Mouse (Mus musculus) kidney, postnatal 0 days (tissue): ENCODE measurements around the gene Pex19. TPM values are rescaled to one million over a fixed set of nuclear protein-coding genes. Genes with fewer than 3 reads are reported as not detected.

Source experiments
- ATAC-seq: fragments of 200-750 bp; cut with Nextera tagmentation; replicated peaks from 2 replicates; pipeline ENCODE4 v1.8.0; 2017; ENCODE audit warnings: low read depth, moderate number of reproducible peaks, moderate TSS enrichment, moderate library complexity; ENCODE audit not compliant: low FRiP score
- DNase-seq: peaks from one replicate; pipeline ENCODE4 v3.0.0-alpha.2; 2016; ENCODE audit warnings: low spot score
- H3K27ac ChIP-seq: fragments of 300-500 bp; sonication (generic); 2 replicates; pipeline ENCODE4 v1.5.1; 2014; ENCODE audit warnings: mild to moderate bottlenecking
- H3K27me3 ChIP-seq: fragments of 300-500 bp; sonication (generic); 2 replicates; pipeline ENCODE4 v1.6.1; 2014; ENCODE audit warnings: low read length, mixed read lengths; ENCODE audit not compliant: insufficient read depth
- H3K36me3 ChIP-seq: fragments of 300-500 bp; sonication (generic); 2 replicates; pipeline ENCODE4 v1.6.1; 2014; ENCODE audit warnings: low read length, mixed read lengths; ENCODE audit not compliant: insufficient read depth
- H3K4me1 ChIP-seq: fragments of 300-500 bp; sonication (generic); replicated peaks from 2 replicates; pipeline ENCODE4 v1.6.1; 2014; ENCODE audit warnings: antibody characterized with exemption, low read length, mixed read lengths; ENCODE audit not compliant: insufficient read depth
- H3K4me2 ChIP-seq: fragments of 300-500 bp; sonication (generic); 2 replicates; pipeline ENCODE4 v1.6.1; 2014; ENCODE audit warnings: mild to moderate bottlenecking, low read length, moderate library complexity, mixed read lengths
- H3K4me3 ChIP-seq: fragments of 300-500 bp; sonication (generic); replicated peaks from 2 replicates; pipeline ENCODE4 v1.5.1; 2014; ENCODE audit warnings: low read depth, low read length
- H3K9ac ChIP-seq: fragments of 300-500 bp; sonication (generic); 2 replicates; pipeline ENCODE4 v1.6.1; 2014; ENCODE audit warnings: low read depth, low read length
- H3K9me3 ChIP-seq: fragments of 300-500 bp; sonication (generic); replicated peaks from 2 replicates; pipeline ENCODE4 v1.6.1; 2016; ENCODE audit warnings: low read length, inconsistent platforms, mixed read lengths
- CTCF ChIP-seq: IDR thresholded peaks from 2 replicates; pipeline ENCODE4 v1.5.1; 2016; ENCODE audit warnings: antibody characterized with exemption, low read depth, mild to moderate bottlenecking, moderate library complexity
- WGBS: fragments of 180-500 bp; shearing (Covaris S2); extraction: QIAGEN DNeasy Blood & Tissue Kit; methylation state at CpG from one replicate; pipeline ENCODE4 v1.1.7; 2014; 5-methylcytosine and 5-hydroxymethylcytosine counted together
- polyA plus RNA-seq: library from polyadenylated mRNA; unstranded; fragments of >200 nt; fragmentation: Nextera tagmentation; extraction: Ambion mirVana; gene quantifications from 2 replicates; pipeline ENCODE4 v1.2.1, GENCODE M21; 2015

Gene Pex19
- polyA plus RNA-seq, 1 experiment from 2014 or later = 133 TPM

GRCm38 (mm10) chr1:172116948-172117347, 9.6 kb upstream of the Pex19 start:
- H3K4me1 ChIP-seq = no peaks in the 10 kb centered on the region
- no peak overlapping the region for H3K9ac ChIP-seq
- DNase-seq (no peak), ATAC-seq (no peak)
- H3K27ac ChIP-seq = no peak overlapping the region
- H3K27me3 ChIP-seq = no peaks in the 10 kb centered on the region
- no peak for TF ChIP-seq CTCF
- no peaks in the 10 kb centered on the region for H3K9me3 ChIP-seq
- no peak overlapping the region for H3K4me2 ChIP-seq
- H3K4me3 ChIP-seq = no peak overlapping the region
- peaks cover 85% of the 10 kb centered on the region for H3K36me3 ChIP-seq
- 92% methylated on average over 5 of the region's 5 CpGs for WGBS

DNA sequence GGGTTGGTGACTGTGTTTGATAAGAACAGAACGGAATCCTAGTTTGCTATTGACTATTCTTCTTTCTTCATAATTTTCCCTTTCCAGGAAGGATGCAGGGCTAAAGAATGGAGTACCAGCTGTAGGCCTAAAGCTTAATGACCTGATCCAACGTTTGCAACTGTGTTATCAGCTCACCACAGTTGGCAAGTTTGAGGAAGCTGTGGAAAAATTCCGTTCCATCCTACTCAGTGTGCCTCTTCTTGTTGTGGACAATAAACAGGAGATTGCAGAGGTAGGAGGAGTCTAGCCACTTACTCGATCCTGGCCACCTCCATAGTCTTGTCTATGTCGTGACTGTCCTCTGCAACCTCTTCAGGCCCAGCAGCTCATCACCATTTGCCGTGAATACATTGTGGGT, 7.5 kb upstream of the Pex19 start:
- TF ChIP-seq CTCF = no peak
- H3K27ac ChIP-seq = no peak overlapping the region
- H3K9ac ChIP-seq = no peak overlapping the region
- no peak overlapping the region for H3K4me2 ChIP-seq
- DNase-seq (no peak), ATAC-seq (no peak)
- H3K4me3 ChIP-seq = no peak overlapping the region
- H3K27me3 ChIP-seq = no peaks in the 10 kb centered on the region
- WGBS = 80% methylated on average over 6 of the region's 6 CpGs
- H3K9me3 ChIP-seq = no peaks in the 10 kb centered on the region
- no peaks in the 10 kb centered on the region for H3K4me1 ChIP-seq
- H3K36me3 ChIP-seq = peaks cover 87% of the 10 kb centered on the region

GRCm38 (mm10) chr1:172119720-172120119, 6.8 kb upstream of the Pex19 start:
- Histone ChIP-seq H3K36me3 (peaks cover 81% of the 10 kb centered on the region), H3K27me3 (no peaks in the 10 kb centered on the region), H3K4me1 (no peaks in the 10 kb centered on the region), H3K4me2 (no peak overlapping the region), H3K9me3 (no peaks in the 10 kb centered on the region), H3K9ac (no peak overlapping the region), H3K27ac (no peak overlapping the region), H3K4me3 (no peak overlapping the region)
- 42% methylated on average over 3 of the region's 3 CpGs for WGBS
- ATAC-seq = no peak
- TF ChIP-seq CTCF = peak; percentile 81
- DNase-seq = peak; percentile 83

GRCm38 (mm10) chr1:172122671-172123070, 3.9 kb upstream of the Pex19 start:
- Histone ChIP-seq H3K9ac (no peak overlapping the region), H3K36me3 (peaks cover 51% of the 10 kb centered on the region)
- TF ChIP-seq CTCF = no peak

GRCm38 (mm10) chr1:172124572-172124971, 2.0 kb upstream of the Pex19 start:
- no peak overlapping the region for H3K4me3 ChIP-seq
- ATAC-seq (no peak), DNase-seq (no peak)
- peaks cover 43% of the 10 kb centered on the region for H3K36me3 ChIP-seq
- no peak for TF ChIP-seq CTCF
- peaks cover 10% of the 10 kb centered on the region; the same call in 1 of the 2 replicates for H3K4me1 ChIP-seq
- H3K4me2 ChIP-seq = no peak overlapping the region
- no peak overlapping the region for H3K27ac ChIP-seq
- H3K27me3 ChIP-seq = no peaks in the 10 kb centered on the region
- no peaks in the 10 kb centered on the region for H3K9me3 ChIP-seq
- WGBS = 76% methylated on average over 6 of the region's 6 CpGs
- H3K9ac ChIP-seq = no peak overlapping the region

More at GRCm38 (mm10) chr1:172122671-172123070, 3.9 kb upstream of the Pex19 start:
- Histone ChIP-seq H3K9me3 (no peaks in the 10 kb centered on the region), H3K4me1 (peaks cover 9% of the 10 kb centered on the region; the same call in 1 of the 2 replicates), H3K27me3 (no peaks in the 10 kb centered on the region), H3K27ac (no peak overlapping the region), H3K4me3 (no peak overlapping the region), H3K4me2 (no peak overlapping the region)
- no peak for ATAC-seq
- DNase-seq = no peak
- WGBS = 60% methylated on average over 2 of the region's 2 CpGs

DNA sequence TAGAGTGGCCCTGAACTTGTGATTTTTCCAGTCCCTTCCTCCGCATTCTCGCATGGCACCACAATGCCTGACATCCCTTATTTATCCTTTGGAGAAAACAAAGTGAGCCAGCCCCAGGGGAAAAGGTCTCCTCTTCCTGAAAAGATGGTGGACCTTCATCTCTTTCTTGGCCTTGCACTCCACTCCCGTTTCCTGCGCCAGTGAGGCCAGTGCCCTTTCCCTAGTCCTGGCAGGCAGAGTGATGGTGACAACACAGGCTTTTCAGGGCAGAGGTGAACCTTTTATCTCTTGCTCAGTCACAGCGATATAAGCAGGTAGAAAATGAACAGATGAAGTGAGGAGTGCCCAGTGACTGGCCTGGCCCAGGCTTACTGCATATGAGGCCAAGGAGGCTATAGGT, 932 bp downstream of the Pex19 start:
- 23% methylated on average over 5 of the region's 5 CpGs for WGBS
- peak overlapping the region; percentile 85 for H3K4me2 ChIP-seq
- TF ChIP-seq CTCF = no peak
- H3K36me3 ChIP-seq = peaks cover 39% of the 10 kb centered on the region
- peak overlapping the region; percentile 82 for H3K9ac ChIP-seq
- H3K27ac ChIP-seq = peak overlapping the region; percentile 65; the same call in 1 of the 2 replicates
- H3K9me3 ChIP-seq = no peaks in the 10 kb centered on the region
- DNase-seq (no peak), ATAC-seq (no peak)
- H3K4me3 ChIP-seq = peak overlapping the region; percentile 78
- no peaks in the 10 kb centered on the region for H3K27me3 ChIP-seq
- H3K4me1 ChIP-seq = peaks cover 10% of the 10 kb centered on the region; the same call in 1 of the 2 replicates

DNA sequence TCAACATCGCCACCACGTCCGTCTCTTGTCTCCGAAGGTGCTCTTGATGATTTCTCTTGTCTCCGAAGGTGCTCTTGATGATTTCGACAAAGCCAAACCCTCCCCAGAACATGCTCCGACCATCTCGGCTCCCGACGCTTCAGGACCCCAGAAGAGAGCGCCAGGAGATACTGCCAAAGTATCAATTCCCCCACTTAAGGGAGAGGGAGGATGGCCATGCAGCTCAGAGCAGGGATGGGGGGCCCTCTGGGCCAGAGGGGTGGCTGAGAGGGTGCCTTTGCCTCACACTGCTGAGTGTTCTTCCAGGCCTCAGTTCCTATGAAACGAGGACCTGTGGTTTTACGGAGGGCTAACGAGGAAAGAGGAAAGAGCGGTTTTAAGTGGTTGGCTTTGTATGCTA, 2.0 kb downstream of the Pex19 start:
- Histone ChIP-seq H3K4me2 (no peak overlapping the region), H3K9me3 (no peaks in the 10 kb centered on the region), H3K9ac (no peak overlapping the region), H3K27me3 (no peaks in the 10 kb centered on the region), H3K4me3 (no peak overlapping the region), H3K4me1 (peaks cover 10% of the 10 kb centered on the region; the same call in 1 of the 2 replicates), H3K27ac (no peak overlapping the region), H3K36me3 (peaks cover 39% of the 10 kb centered on the region)
- no peak for TF ChIP-seq CTCF
- WGBS = 96% methylated on average over 15 of the region's 15 CpGs
- DNase-seq = no peak
- no peak for ATAC-seq
